In the genomic region with DNA sequence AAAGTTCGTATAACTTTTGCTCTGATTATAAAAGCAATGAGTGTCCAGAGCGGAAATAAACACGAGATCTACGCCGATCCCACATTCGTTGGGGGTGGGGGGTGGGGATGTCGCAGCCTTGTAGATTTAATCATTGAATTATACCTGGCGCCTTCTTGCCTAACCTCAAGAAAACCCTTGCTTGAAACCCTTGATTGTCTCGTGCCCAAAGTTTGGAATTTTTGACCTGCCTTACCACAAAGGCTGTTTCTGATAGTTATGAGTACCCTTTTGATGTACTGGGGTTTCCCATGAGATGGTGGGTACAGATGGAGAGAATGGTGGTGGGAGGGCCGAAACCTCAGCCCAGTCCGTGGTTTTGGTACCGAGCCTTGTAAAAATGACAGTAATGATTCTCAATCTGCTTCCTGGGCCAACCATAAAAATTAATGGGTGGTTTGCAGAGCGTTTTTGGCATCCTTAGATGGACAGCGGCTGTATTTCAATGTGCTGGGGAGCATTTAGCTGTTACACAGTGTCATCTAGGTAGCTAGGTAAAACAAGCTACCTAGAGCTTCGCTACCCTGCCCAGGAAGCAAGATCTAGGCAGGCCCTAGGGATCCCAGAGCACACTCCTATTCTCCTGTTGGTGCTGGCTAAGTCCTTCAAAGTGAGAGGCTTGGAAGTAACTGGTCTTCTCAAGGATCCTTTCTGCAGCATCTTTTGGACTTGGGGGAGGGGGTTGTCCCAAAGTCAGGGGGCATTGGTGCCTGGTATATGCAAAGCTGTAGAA, we compare ENCODE assay signal across 8 mouse cellular contexts. TPM values are rescaled to one million over a fixed set of nuclear protein-coding genes. Genes with fewer than 3 reads are reported as not detected.
A peak's percentile ranks its signal among the peaks of the same experiment; 100 is the strongest.
DNase-seq lines count a peak whose midpoint lies in the region; ATAC-seq and TF ChIP-seq lines count a peak whose summit lies in the region.

No protein-coding gene starts in this region.

- WGBS in forebrain, embryonic 11.5 days = 2% methylated on average over 15 of the region's 15 CpGs
- WGBS in limb, embryonic 12.5 days = 2% methylated on average over 15 of the region's 15 CpGs
- 44% methylated on average over 15 of the region's 15 CpGs for WGBS in olfactory bulb, adult 2 months

- TF ChIP-seq POLR2A in olfactory bulb, adult 2 months (IDR thresholded peaks at IDR 0.05; ENCODE audit: insufficient read depth, low read depth, low read length) = no peak

- TF ChIP-seq CTCF in layer of hippocampus, adult 2 months (conservative IDR thresholded peaks at IDR 0.05) = no peak
- TF ChIP-seq CTCF in olfactory bulb, adult 2 months (IDR thresholded peaks at IDR 0.05; ENCODE audit: insufficient read depth, low read depth, low read length) = no peak

- no peaks in the 10 kb centered on the region for H3K27me3 ChIP-seq in forebrain, embryonic 11.5 days (ENCODE audit: control insufficient read depth, insufficient read depth, low read length)
- H3K27me3 ChIP-seq in limb, embryonic 12.5 days = no peaks in the 10 kb centered on the region

- ATAC-seq in forebrain, embryonic 11.5 days (replicated peaks; ENCODE audit: low FRiP score) = no peak
- no peak for ATAC-seq in limb, embryonic 12.5 days (ENCODE audit: insufficient number of reproducible peaks, insufficient read depth, low FRiP score, low TSS enrichment, low read depth)

- H3K36me3 ChIP-seq in forebrain, embryonic 11.5 days (ENCODE audit: control insufficient read depth, insufficient read depth, low read length) = no peaks in the 10 kb centered on the region
- no peaks in the 10 kb centered on the region for H3K36me3 ChIP-seq in limb, embryonic 12.5 days

- H3K4me1 ChIP-seq in forebrain, embryonic 11.5 days (replicated peaks; ENCODE audit: control insufficient read depth, insufficient read depth, low read length) = peaks cover 25% of the 10 kb centered on the region
- H3K4me1 ChIP-seq in limb, embryonic 12.5 days (replicated peaks) = peaks cover 54% of the 10 kb centered on the region
- peaks cover 17% of the 10 kb centered on the region for H3K4me1 ChIP-seq in olfactory bulb, adult 2 months (ENCODE audit: control insufficient read depth, insufficient read depth, low read length)

- peak overlapping the region; percentile 93 for H3K27ac ChIP-seq in layer of hippocampus, adult 2 months
- H3K27ac ChIP-seq in forebrain, embryonic 11.5 days (ENCODE audit: low read depth, low read length) = peak overlapping the region; percentile 78; the same call in 1 of the 2 replicates
- H3K27ac ChIP-seq in limb, embryonic 12.5 days = peak overlapping the region; percentile 92
- peak overlapping the region; percentile 43 for H3K27ac ChIP-seq in olfactory bulb, adult 2 months (ENCODE audit: insufficient read depth, low read depth, low read length)

- peak overlapping the region; percentile 91 for H3K4me3 ChIP-seq in layer of hippocampus, adult 2 months
- H3K4me3 ChIP-seq in forebrain, embryonic 11.5 days (ENCODE audit: low read depth, low read length) = peak overlapping the region; percentile 71
- peak overlapping the region; percentile 87 for H3K4me3 ChIP-seq in limb, embryonic 12.5 days (replicated peaks)
- peak overlapping the region; percentile 68 for H3K4me3 ChIP-seq in olfactory bulb, adult 2 months (ENCODE audit: insufficient read depth, low read depth, low read length)

- H3K4me2 ChIP-seq in forebrain, embryonic 11.5 days (ENCODE audit: low read depth, low read length, severe bottlenecking) = peak overlapping the region; percentile 79
- H3K4me2 ChIP-seq in limb, embryonic 12.5 days = peak overlapping the region; percentile 71

- no peaks in the 10 kb centered on the region for H3K9me3 ChIP-seq in forebrain, embryonic 11.5 days (ENCODE audit: control insufficient read depth, low read length)
- H3K9me3 ChIP-seq in limb, embryonic 12.5 days = no peaks in the 10 kb centered on the region

- peak overlapping the region; percentile 87 for H3K9ac ChIP-seq in forebrain, embryonic 11.5 days (ENCODE audit: low read length)
- H3K9ac ChIP-seq in limb, embryonic 12.5 days (replicated peaks) = peak overlapping the region; percentile 89

- DNase-seq in layer of hippocampus, adult 2 months (ENCODE audit: low spot score in 2 of 2) = no peak
- no peak for DNase-seq in layer of hippocampus, adult 8-10 months (ENCODE audit: low spot score in 2 of 2)
- DNase-seq in forebrain, embryonic 11.5 days (ENCODE audit: low spot score) = no peak
- no peak for DNase-seq in testis, postnatal 10 days (ENCODE audit: low spot score)
- no peak for DNase-seq in right cerebral cortex, postnatal 25 days
- DNase-seq in cerebellum, postnatal 4 days (ENCODE audit: low spot score in 2 of 2) = no peak

RNA-seq across cellular contexts. Expression of gene Sh3bp4, which starts 1.3 kb away (rescaled TPM):
- total RNA-seq in layer of hippocampus, adult 2 months (2021) = 10 to 100 TPM; 21.9 to 24.8 TPM
- 10 to 100 TPM; 21.2 to 23.1 (median 22.6) TPM for total RNA-seq in layer of hippocampus, adult 8-10 months (2022)
- 29.3 and 30.2 TPM in 2 replicates for polyA plus RNA-seq in forebrain, embryonic 11.5 days (2014; fragmentation: Nextera tagmentation; extraction: Ambion mirVana)
- 22.3 and 23.1 TPM in 2 replicates for polyA plus RNA-seq in limb, embryonic 12.5 days (2016; fragmentation: Nextera tagmentation; extraction: Ambion mirVana)
- not detected in 2 replicates for polyA plus RNA-seq in olfactory bulb, adult 2 months (2012; ENCODE audit: insufficient read depth, insufficient read length, low replicate concordance, missing spikeins)

Comparison
In these comparisons a context has a peak if more than half of its experiments do, and no peak if none do; other contexts are left out.
1. H3K27ac ChIP-seq: peak in every context shown above with its lines; median percentile 93 in layer of hippocampus, adult 2 months; 92 in limb, embryonic 12.5 days; 78 in forebrain, embryonic 11.5 days; 43 in olfactory bulb, adult 2 months.
2. RNA of gene Sh3bp4, which starts 1.3 kb away (polyA plus RNA-seq): 29.3 to 30.2 TPM in forebrain, embryonic 11.5 days and 22.3 to 23.1 TPM in limb, embryonic 12.5 days; not detected in olfactory bulb, adult 2 months; every median in the first group is over 10 times any median in the second.
3. Peak in every context shown above with its lines, with median percentiles within 50 percentile points of each other: H3K4me3 ChIP-seq.